ENCODE assay signal across 24 mouse cellular contexts in the genomic region with DNA sequence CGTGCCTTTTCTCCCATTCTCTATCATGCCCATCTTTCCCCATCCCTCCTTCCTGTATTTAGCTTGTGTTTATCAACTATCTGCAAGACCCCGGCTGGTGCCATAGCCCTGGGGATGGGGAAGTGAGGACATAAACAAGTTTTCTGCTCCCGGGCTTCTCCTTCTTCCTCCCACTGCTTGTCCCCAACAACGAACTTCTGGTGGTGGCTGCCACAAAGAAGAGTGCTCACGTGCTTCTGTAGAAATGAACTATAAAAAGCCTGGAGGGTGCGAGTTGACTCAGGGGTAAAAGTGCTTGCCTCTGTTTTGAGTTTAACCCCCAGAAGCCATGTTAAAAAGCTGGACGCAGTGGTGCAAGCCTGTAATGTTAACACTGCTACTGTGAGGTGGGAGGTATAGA. TPM values are rescaled to one million over a fixed set of nuclear protein-coding genes. Genes with fewer than 3 reads are reported as not detected.
DNase-seq lines count a peak whose midpoint lies in the region; ATAC-seq and TF ChIP-seq lines count a peak whose summit lies in the region.
"Had no signal": no experiment of that assay in that cellular context is flagged by ENCODE, and none has a peak within 500 bp of the region (broad histone marks: within the 10 kb centered on the region; RNA-seq: fewer than 3 reads in every experiment).

No protein-coding gene starts in this region.

- peaks cover 6% of the 10 kb centered on the region; the same call in 1 of the 2 replicates for H3K4me1 ChIP-seq in heart, embryonic 11.5 days (ENCODE audit: control insufficient read depth, insufficient read depth, low read length)
- H3K4me1 ChIP-seq in heart, embryonic 12.5 days (replicated peaks) = peaks cover 15% of the 10 kb centered on the region
- peaks cover 4 to 21% of the 10 kb centered on the region in 2 experiments; a peak in 2 of 4 replicates for H3K4me1 ChIP-seq in CH12.LX (ENCODE audit: control insufficient read depth in 1 of 2, insufficient read depth in 2 of 2)
- peaks cover 5% of the 10 kb centered on the region for H3K4me1 ChIP-seq in liver, embryonic 15.5 days (replicated peaks)
- no peaks in the 10 kb centered on the region for H3K4me1 ChIP-seq in forebrain, embryonic 10.5 days
- H3K4me1 ChIP-seq: hindbrain, embryonic 12.5 days had no signal

- no peak for TF ChIP-seq EP300 in CH12.LX (IDR thresholded peaks at IDR 0.05; ENCODE audit: low read length)

- H3K27ac ChIP-seq in heart, embryonic 11.5 days (ENCODE audit: low read depth, low read length) = no peak overlapping the region
- H3K27ac ChIP-seq in heart, embryonic 12.5 days (ENCODE audit: poor library complexity, severe bottlenecking) = no peak overlapping the region
- no peak overlapping the region for H3K27ac ChIP-seq in CH12.LX (ENCODE audit: insufficient read depth, low read depth)
- 0 out of 2 replicates have a peak overlapping the region, but pooled peaks have one; percentile 29 for H3K27ac ChIP-seq in liver, embryonic 15.5 days (replicated peaks)
- H3K27ac ChIP-seq in forebrain, embryonic 10.5 days = no peak overlapping the region
- H3K27ac ChIP-seq: hindbrain, embryonic 12.5 days; liver, embryonic 14.5 days had no signal

- H3K4me2 ChIP-seq in heart, embryonic 11.5 days = peak overlapping the region; percentile 11; the same call in 1 of the 2 replicates
- H3K4me2 ChIP-seq in heart, embryonic 12.5 days = no peak overlapping the region
- H3K4me2 ChIP-seq in CH12.LX (ENCODE audit: insufficient read depth, low read depth, poor library complexity, severe bottlenecking) = no peak overlapping the region
- H3K4me2 ChIP-seq in liver, embryonic 15.5 days = no peak overlapping the region
- H3K4me2 ChIP-seq: hindbrain, embryonic 12.5 days; midbrain, embryonic 11.5 days had no signal

- DNase-seq in CH12.LX (ENCODE audit: extremely low read depth) = no peak
- no peak for DNase-seq in ovary, adult 18-20 months (ENCODE audit: low spot score)
- DNase-seq in forebrain, embryonic 10.5 days (ENCODE audit: extremely low spot score, low spot score) = no peak
- DNase-seq: adrenal gland, postnatal 36 days; cerebellum, postnatal 10 days; gastrocnemius, postnatal 36 days; kidney, adult 9 months; layer of hippocampus, postnatal 36 days; left cerebral cortex, postnatal 4 days; right cerebral cortex, postnatal 4 days; thymus, postnatal 36 days had no signal

- TF ChIP-seq POLR2A in CH12.LX (IDR thresholded peaks at IDR 0.05; ENCODE audit: low read depth, low read length) = no peak

- no peaks in the 10 kb centered on the region for H3K27me3 ChIP-seq in heart, embryonic 11.5 days (ENCODE audit: control insufficient read depth, insufficient read depth, low read length)
- H3K27me3 ChIP-seq in heart, embryonic 12.5 days (replicated peaks) = no peaks in the 10 kb centered on the region
- H3K27me3 ChIP-seq in CH12.LX (replicated peaks) = no peaks in the 10 kb centered on the region
- no peaks in the 10 kb centered on the region for H3K27me3 ChIP-seq in liver, embryonic 15.5 days
- H3K27me3 ChIP-seq in forebrain, embryonic 10.5 days (ENCODE audit: poor library complexity, severe bottlenecking) = 0 out of 2 replicates have a peak, but pooled peaks cover 8% of the 10 kb centered on the region

- dilution Hi-C loops in CH12.LX (cut with MboI; ENCODE audit: extremely low pct_ligation_motif_present, extremely low pct_unique_long_range_greater_than_20kb, low sequenced_read_pairs) = no loop called here

- no peaks in the 10 kb centered on the region for H3K79me2 ChIP-seq in CH12.LX (replicated peaks; ENCODE audit: control insufficient read depth, extremely low read depth, insufficient read depth, poor library complexity, severe bottlenecking)

- in situ Hi-C loops in CH12.LX (cut with MboI; ENCODE audit: low pct_ligation_motif_present, low pct_unique_long_range_greater_than_20kb, low sequenced_read_pairs) = loop anchor here (5.0 kb wide), 1 partner anchor 38 kb away; no protein-coding TSS in a partner anchor

- no peaks in the 10 kb centered on the region for H3K9me3 ChIP-seq in heart, embryonic 11.5 days (replicated peaks; ENCODE audit: control insufficient read depth, low read length)
- peaks cover 3% of the 10 kb centered on the region; the same call in 1 of the 2 replicates for H3K9me3 ChIP-seq in heart, embryonic 12.5 days (replicated peaks)
- peaks cover 3% of the 10 kb centered on the region for H3K9me3 ChIP-seq in CH12.LX (replicated peaks; ENCODE audit: low read length)
- H3K9me3 ChIP-seq in liver, embryonic 15.5 days (replicated peaks) = no peaks in the 10 kb centered on the region
- H3K9me3 ChIP-seq in forebrain, embryonic 10.5 days = peaks cover 6% of the 10 kb centered on the region

- TF ChIP-seq RAD21 in CH12.LX (IDR thresholded peaks at IDR 0.05; ENCODE audit: low read depth, low read length) = no peak

- H3K9ac ChIP-seq in heart, embryonic 11.5 days (ENCODE audit: low read depth, low read length) = no peak overlapping the region
- no peak overlapping the region for H3K9ac ChIP-seq in heart, embryonic 12.5 days
- H3K9ac ChIP-seq in CH12.LX (ENCODE audit: insufficient read depth, low read depth) = no peak overlapping the region
- H3K9ac ChIP-seq in liver, embryonic 15.5 days = no peak overlapping the region
- H3K9ac ChIP-seq: hindbrain, embryonic 12.5 days; liver, embryonic 14.5 days had no signal

- no peak for TF ChIP-seq CTCF in CH12.LX (conservative IDR thresholded peaks at IDR 0.05 in 1 of 2, IDR thresholded peaks at IDR 0.05 in 1 of 2; ENCODE audit: low read depth in 2 of 2, low read length in 2 of 2)

- no peak overlapping the region for H3K4me3 ChIP-seq in heart, embryonic 11.5 days (ENCODE audit: low read depth, low read length)
- no peak overlapping the region for H3K4me3 ChIP-seq in heart, embryonic 12.5 days
- H3K4me3 ChIP-seq in CH12.LX (replicated peaks in 1 of 3; ENCODE audit: low read depth in 2 of 3, low read length in 2 of 3, poor library complexity in 1 of 3) = no peak overlapping the region
- H3K4me3 ChIP-seq in liver, embryonic 15.5 days (replicated peaks) = no peak overlapping the region
- no peak overlapping the region for H3K4me3 ChIP-seq in forebrain, embryonic 10.5 days
- H3K4me3 ChIP-seq: hindbrain, embryonic 12.5 days had no signal

- 29% methylated on average over 7 of the region's 7 CpGs for WGBS in heart, embryonic 11.5 days (ENCODE audit: insufficient replicate concordance)
- 21% methylated on average over 7 of the region's 7 CpGs for WGBS in heart, embryonic 12.5 days
- 9% methylated on average over 7 of the region's 7 CpGs for WGBS in liver, embryonic 15.5 days (ENCODE audit: insufficient replicate concordance)
- 61% methylated on average over 7 of the region's 7 CpGs for WGBS in forebrain, embryonic 10.5 days

- H3K36me3 ChIP-seq in heart, embryonic 11.5 days (ENCODE audit: control insufficient read depth, insufficient read depth, low read length) = no peaks in the 10 kb centered on the region
- no peaks in the 10 kb centered on the region for H3K36me3 ChIP-seq in heart, embryonic 12.5 days
- no peaks in the 10 kb centered on the region for H3K36me3 ChIP-seq in CH12.LX (replicated peaks in 1 of 2; ENCODE audit: control insufficient read depth in 1 of 2, insufficient read depth in 1 of 2, low read length in 1 of 2)
- no peaks in the 10 kb centered on the region for H3K36me3 ChIP-seq in liver, embryonic 15.5 days (replicated peaks)
- no peaks in the 10 kb centered on the region for H3K36me3 ChIP-seq in forebrain, embryonic 10.5 days (replicated peaks)
- H3K36me3 ChIP-seq: hindbrain, embryonic 12.5 days had no signal

- no peak for ATAC-seq in heart, embryonic 11.5 days (replicated peaks; ENCODE audit: insufficient number of reproducible peaks, low FRiP score, low TSS enrichment)
- no peak for ATAC-seq in heart, embryonic 12.5 days (ENCODE audit: insufficient number of reproducible peaks, low FRiP score)
- ATAC-seq in common myeloid progenitor, adult 5-6 weeks (replicated peaks; ENCODE audit: low read depth, poor library complexity, severe bottlenecking) = 0 out of 2 replicates have a peak, but pooled peaks have one; percentile 9
- no peak for ATAC-seq in liver, embryonic 15.5 days (ENCODE audit: insufficient read depth)
- no peak for ATAC-seq in megakaryocyte-erythroid progenitor cell, adult 5-6 weeks (replicated peaks; ENCODE audit: low FRiP score, low TSS enrichment, poor library complexity, severe bottlenecking)
- ATAC-seq: forebrain, embryonic 14.5 days had no signal

RNA-seq across cellular contexts. Expression of gene Cd300lb, which starts 19.2 kb away (rescaled TPM):
- 1.7 and 2.4 TPM in 2 replicates for polyA plus RNA-seq in heart, embryonic 11.5 days (2014; fragmentation: Nextera tagmentation; extraction: Ambion mirVana)
- polyA plus RNA-seq in heart, embryonic 12.5 days (2016; fragmentation: Nextera tagmentation; extraction: Ambion mirVana) = 0.89 and 0.98 TPM in 2 replicates
- total RNA-seq in CH12.LX (2012; rRNA removed) (not detected in 2 replicates), CH12.LX (2014; rRNA removed) (not detected in 2 replicates)
- polyA plus RNA-seq in CH12.LX (2012; ENCODE audit: insufficient read length, low read depth) = not detected in 2 replicates
- total RNA-seq in common myeloid progenitor, adult 5-6 weeks (2017) = 8.5 and 9.5 TPM in 2 replicates
- 1.3 and 1.5 TPM in 2 replicates for polyA plus RNA-seq in liver, embryonic 15.5 days (2015; fragmentation: Nextera tagmentation; extraction: Ambion mirVana)
- not detected in 2 replicates for polyA plus RNA-seq in forebrain, embryonic 10.5 days (2016; fragmentation: Nextera tagmentation; extraction: Ambion mirVana)
- total RNA-seq in megakaryocyte-erythroid progenitor cell, adult 5-6 weeks (2014; fragmentation: Nextera tagmentation) = not detected in 2 replicates
- 0.05 TPM in 1 of 2 replicates, not detected in the other for total RNA-seq in megakaryocyte-erythroid progenitor cell, adult 5-6 weeks (2017)
- total RNA-seq: ES-E14; layer of hippocampus, postnatal 36 days; left cerebral cortex, postnatal 4 days had no signal
- polyA plus RNA-seq: forebrain, embryonic 14.5 days; hindbrain, embryonic 12.5 days; neural tube, embryonic 14.5 days had no signal

RNA-seq across cellular contexts. Expression of gene Cd300a, which starts 25.1 kb away (rescaled TPM):
- polyA plus RNA-seq in heart, embryonic 11.5 days (2014; fragmentation: Nextera tagmentation; extraction: Ambion mirVana) = 0.84 and 1.4 TPM in 2 replicates
- 0.40 and 0.41 TPM in 2 replicates for polyA plus RNA-seq in heart, embryonic 12.5 days (2016; fragmentation: Nextera tagmentation; extraction: Ambion mirVana)
- total RNA-seq in CH12.LX (2012; rRNA removed) (0.13 and 0.17 TPM in 2 replicates), CH12.LX (2014; rRNA removed) (0.18 and 0.32 TPM in 2 replicates)
- 1.0 TPM in 2 replicates for polyA plus RNA-seq in CH12.LX (2012; ENCODE audit: insufficient read length, low read depth)
- 11.4 and 24.8 TPM in 2 replicates for total RNA-seq in common myeloid progenitor, adult 5-6 weeks (2017)
- polyA plus RNA-seq in liver, embryonic 15.5 days (2015; fragmentation: Nextera tagmentation; extraction: Ambion mirVana) = 7.3 and 7.8 TPM in 2 replicates
- polyA plus RNA-seq in forebrain, embryonic 10.5 days (2016; fragmentation: Nextera tagmentation; extraction: Ambion mirVana) = 0.42 and 1.3 TPM in 2 replicates
- total RNA-seq in megakaryocyte-erythroid progenitor cell, adult 5-6 weeks (2014; fragmentation: Nextera tagmentation) = 0.52 and 1.9 TPM in 2 replicates
- total RNA-seq in megakaryocyte-erythroid progenitor cell, adult 5-6 weeks (2017) = 1.3 and 5.7 TPM in 2 replicates

RNA-seq across cellular contexts. Expression of gene Cd300c, which starts 54.0 kb away (rescaled TPM):
- polyA plus RNA-seq in heart, embryonic 11.5 days (2014; fragmentation: Nextera tagmentation; extraction: Ambion mirVana) = not detected in 2 replicates
- polyA plus RNA-seq in heart, embryonic 12.5 days (2016; fragmentation: Nextera tagmentation; extraction: Ambion mirVana) = not detected in 2 replicates
- not detected in 2 replicates for total RNA-seq in CH12.LX (2012; rRNA removed)
- total RNA-seq in CH12.LX (2014; rRNA removed) = not detected in 2 replicates
- 0.40 TPM in 1 of 2 replicates, not detected in the other for polyA plus RNA-seq in CH12.LX (2012; ENCODE audit: insufficient read length, low read depth)
- total RNA-seq in common myeloid progenitor, adult 5-6 weeks (2017) = 2.7 TPM in 1 of 2 replicates, not detected in the other
- polyA plus RNA-seq in liver, embryonic 15.5 days (2015; fragmentation: Nextera tagmentation; extraction: Ambion mirVana) = not detected in 2 replicates
- not detected in 2 replicates for polyA plus RNA-seq in forebrain, embryonic 10.5 days (2016; fragmentation: Nextera tagmentation; extraction: Ambion mirVana)
- total RNA-seq in megakaryocyte-erythroid progenitor cell, adult 5-6 weeks (2014; fragmentation: Nextera tagmentation) = not detected in 2 replicates
- total RNA-seq in megakaryocyte-erythroid progenitor cell, adult 5-6 weeks (2017) = not detected in 2 replicates
- total RNA-seq: adrenal gland, postnatal 36 days; ES-E14; gastrocnemius, postnatal 36 days; layer of hippocampus, postnatal 36 days; left cerebral cortex, postnatal 4 days had no signal
- polyA plus RNA-seq: forebrain, embryonic 14.5 days; hindbrain, embryonic 12.5 days; intestine, embryonic 14.5 days; liver, embryonic 14.5 days; midbrain, embryonic 11.5 days; neural tube, embryonic 14.5 days; testis, adult 2 months had no signal
